Mouse (Mus musculus): Measurements from ENCODE around the gene Tfr2. TPM values are rescaled to one million over a fixed set of nuclear protein-coding genes. Genes with fewer than 3 reads are reported as not detected.

Tfr2 gene
- total RNA-seq, 2 experiments from 2014 or later = 0.95 to 1.1 TPM

DNA sequence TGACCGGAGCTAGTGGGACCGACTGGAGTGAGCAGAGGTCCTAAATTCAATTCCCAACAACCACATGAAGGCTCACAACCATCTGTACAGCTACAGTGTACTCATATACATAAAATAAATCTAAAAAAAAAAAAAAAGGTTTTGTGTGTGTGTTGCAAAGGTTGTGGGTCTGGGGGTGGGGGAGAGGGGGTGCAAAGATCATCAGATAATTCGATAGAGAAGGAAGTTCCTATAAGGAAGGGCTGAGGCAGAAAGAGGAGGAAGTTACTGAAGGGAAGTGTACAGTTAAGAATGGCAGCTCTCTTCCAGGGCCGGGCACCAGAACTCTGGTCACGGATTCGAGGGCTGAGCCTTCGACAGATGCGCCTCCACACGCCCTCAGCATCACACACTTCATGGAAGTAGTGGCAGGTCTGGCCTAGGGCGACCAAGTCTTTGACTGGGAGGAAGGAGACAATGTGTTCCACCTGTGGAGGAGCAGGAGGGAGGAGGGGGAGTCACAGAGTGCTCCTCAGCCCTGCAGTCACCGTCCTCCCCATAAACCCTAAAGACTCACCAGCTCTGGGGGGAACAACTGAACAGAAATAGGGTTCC lies 54.4 kb downstream of the Tfr2 start:
- no peak for DNase-seq

DNA sequence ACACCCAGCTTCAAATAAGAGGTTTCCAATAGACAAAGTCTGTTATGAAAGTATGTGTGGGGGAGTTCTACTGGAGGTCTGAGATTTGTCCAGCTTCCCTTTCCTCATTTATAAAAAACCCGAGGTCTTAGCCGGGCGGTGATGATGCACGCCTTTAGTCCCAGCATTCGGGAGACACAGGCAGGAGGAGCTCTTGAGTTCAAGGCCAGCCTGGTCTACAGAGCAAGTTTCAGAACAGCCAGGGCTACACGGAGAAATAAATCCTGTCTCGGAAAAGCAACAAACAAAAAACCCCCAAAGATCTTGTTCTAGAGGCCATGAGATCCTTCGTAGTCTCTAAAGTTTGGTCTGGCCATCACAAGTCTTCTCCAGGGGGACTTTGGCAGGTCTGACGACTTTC lies 58.4 kb downstream of the Tfr2 start:
- peak; percentile 59 to 64 for DNase-seq

DNA sequence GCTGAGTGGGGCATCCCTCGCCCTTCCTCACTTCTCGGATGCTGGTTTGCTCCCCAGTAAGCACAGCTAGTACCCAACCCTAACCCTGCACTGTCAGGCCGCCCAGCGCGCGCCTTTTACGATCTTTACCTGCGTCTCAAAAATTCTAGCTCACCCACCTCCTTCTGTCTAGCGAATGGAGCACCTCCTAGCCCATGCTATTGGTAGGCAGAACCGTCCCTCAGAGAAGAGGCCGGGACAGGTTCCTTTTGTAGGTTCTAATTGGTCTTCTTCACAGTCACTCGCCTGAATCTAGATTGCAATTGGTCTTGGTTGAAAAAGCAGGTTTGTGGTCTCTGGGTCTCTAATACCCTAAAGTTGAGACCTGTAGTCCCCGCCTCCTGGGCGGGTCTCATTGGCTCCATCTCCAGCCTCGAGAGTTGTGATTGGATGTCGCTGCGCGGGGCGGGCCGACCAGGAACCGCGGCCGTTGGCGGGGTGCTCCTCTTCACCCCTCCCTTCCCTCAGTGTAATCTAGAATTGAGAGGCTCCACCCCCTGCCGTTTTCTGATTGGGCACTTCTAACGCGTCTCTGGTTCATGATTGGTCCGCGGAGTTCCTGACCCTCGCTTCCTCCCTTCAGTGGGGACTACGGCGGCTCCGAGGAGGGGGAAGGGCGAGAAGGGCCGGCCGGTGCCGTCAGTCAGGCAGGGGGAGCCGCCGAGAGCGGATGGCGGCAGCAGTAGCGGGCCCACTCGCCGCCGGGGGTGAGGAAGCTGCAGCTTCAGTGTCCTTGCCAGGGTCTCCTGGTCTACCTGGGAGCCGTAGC lies 59.1 kb downstream of the Tfr2 start, which contains the start of the genes Fbxo24, Lrch4 and Gm20605:
Gene Fbxo24 (minus strand): TSS at position 505 of the 808 bp plus-strand sequence.
Gene Lrch4 (plus strand): TSS at position 624 of the 808 bp plus-strand sequence.
Gene Gm20605 (plus strand): TSS at position 678 of the 808 bp plus-strand sequence.
- DNase-seq = peak; percentile 99

DNA sequence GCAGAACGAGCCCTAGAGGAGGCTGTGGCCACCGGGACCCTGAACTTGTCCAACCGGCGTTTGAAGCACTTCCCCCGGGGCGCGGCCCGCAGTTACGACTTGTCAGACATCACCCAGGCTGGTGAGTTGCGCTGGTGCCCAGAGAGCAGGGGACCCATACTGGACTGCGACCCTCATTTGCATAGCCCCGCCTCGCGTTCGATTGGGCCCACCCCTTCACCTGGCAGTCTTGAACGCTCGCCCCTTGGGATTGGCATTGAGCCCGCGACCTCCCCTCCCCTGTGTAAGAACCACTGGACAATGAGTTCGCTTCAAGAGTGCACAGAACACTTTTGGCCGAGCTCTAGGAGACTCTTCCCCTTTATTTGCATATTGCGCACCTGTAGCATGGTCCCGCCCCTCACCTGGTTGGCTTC lies 59.7 kb downstream of the Tfr2 start:
- DNase-seq = no peak

DNA sequence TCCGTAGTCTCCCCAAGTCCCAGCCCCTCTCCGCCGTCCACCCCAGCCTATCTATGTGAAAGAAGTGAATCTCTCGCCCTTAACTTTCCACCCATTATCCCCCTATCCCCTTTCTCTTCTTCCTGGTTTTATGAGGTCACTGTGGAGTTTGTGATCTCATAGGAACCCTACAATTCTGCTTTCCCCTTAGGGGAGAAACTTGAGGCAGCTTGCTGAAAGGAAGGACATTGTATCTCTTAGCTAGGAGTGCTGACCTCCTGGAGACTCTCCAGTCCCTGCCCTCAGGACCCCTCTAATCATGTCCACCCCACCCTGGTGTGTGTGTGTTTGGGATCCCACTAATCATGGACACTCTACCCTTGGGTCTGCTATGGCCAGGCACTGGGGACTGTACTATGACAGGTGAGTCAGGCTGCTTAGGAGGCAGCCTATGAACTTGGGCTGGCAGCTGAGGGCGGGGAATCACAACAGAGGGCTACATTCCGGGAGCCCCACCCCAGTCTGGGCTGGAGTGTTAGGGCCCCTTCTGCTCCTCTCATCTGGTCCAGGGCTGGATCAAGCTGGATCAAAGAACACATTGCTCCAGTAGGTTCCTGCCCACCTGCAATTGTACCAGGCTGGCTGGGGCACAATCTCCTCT lies 60.4 kb downstream of the Tfr2 start:
- DNase-seq = no peak

- DNase-seq = no peak
Observed at GRCm38 (mm10) chr5:137630602-137631001, 61.0 kb downstream of the Tfr2 start.

- DNase-seq = no peak
Observed at GRCm38 (mm10) chr5:137631171-137631570, 61.5 kb downstream of the Tfr2 start.

DNA sequence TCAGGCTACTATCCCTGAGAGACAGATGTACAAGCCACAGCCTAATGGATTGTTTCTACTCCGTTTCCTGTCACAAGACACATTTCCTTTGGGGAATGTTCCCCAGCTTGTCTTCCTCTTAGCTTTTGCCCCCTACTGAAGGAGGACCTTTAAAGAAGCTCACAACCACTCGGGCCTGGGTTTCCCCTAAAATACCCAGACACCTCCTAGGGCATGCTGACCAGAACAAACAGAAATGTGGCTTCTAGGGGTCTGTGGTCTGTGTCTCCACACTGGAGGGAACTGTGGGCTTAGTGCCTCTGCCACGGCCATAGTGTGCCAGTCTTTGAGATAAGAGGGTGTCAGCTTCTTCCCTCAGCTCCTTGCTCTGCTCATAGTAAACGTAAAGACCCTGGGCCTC lies 62.0 kb downstream of the Tfr2 start:
- no peak for DNase-seq

GRCm38 (mm10) chr5:137633397-137634084 lies 63.9 kb downstream of the Tfr2 start:
- DNase-seq = no peak

Small RNA genes within 50 kb of the gene (microRNA-seq; reads per million reads assigned to microRNA genes)
- gene Mir6418 = 1.00 reads per million

Other genes with a start within 250 kb of the Tfr2 start
- 10 to 100 TPM in 1 of 2 experiments, 1 to 10 TPM in 1; 8.0 to 11.5 TPM for gene Slc12a9, start 236.2 kb upstream of the Tfr2 start, total RNA-seq (2021)
- 10 to 100 TPM; 59.4 to 60.6 TPM for gene Ephb4, start 219.7 kb upstream of the Tfr2 start, total RNA-seq (2021)
- under 1 TPM in 1 of 2 experiments, not detected in 1; 0.03 TPM for gene Zan, start 92.8 kb upstream of the Tfr2 start, total RNA-seq (2021)
- gene Pop7, start 67.3 kb upstream of the Tfr2 start, total RNA-seq (2021) = 10 to 100 TPM; 25.6 to 27.0 TPM
- 10 to 100 TPM; 32.0 to 32.8 TPM for gene Gigyf1, start 51.3 kb upstream of the Tfr2 start, total RNA-seq (2021)
- not detected for gene Epo, start 36.6 kb upstream of the Tfr2 start, total RNA-seq (2021)
- 100 to 1,000 TPM; 544 to 638 TPM for gene Gnb2, start 36.3 kb upstream of the Tfr2 start, total RNA-seq (2021)
- gene Actl6b, start 16.3 kb upstream of the Tfr2 start, total RNA-seq (2021) = 1 to 10 TPM; 2.6 to 3.3 TPM
- 10 to 100 TPM; 45.6 to 47.8 TPM for gene Mospd3, start 31.2 kb downstream of the Tfr2 start, total RNA-seq (2021)
- gene Pcolce, start 43.9 kb downstream of the Tfr2 start, total RNA-seq (2021) = 100 to 1,000 TPM; 874 to 904 TPM
- 1 to 10 TPM in 1 of 2 experiments, under 1 TPM in 1; 0.93 to 1.7 TPM for gene Fbxo24, start 59.2 kb downstream of the Tfr2 start, total RNA-seq (2021)
- gene Lrch4, start 59.3 kb downstream of the Tfr2 start, total RNA-seq (2021) = 10 to 100 TPM; 23.5 to 36.1 TPM
- 1 to 10 TPM; 7.9 to 9.6 TPM for gene Gm20605, start 59.3 kb downstream of the Tfr2 start, total RNA-seq (2021)
- 1 to 10 TPM; 1.9 to 7.8 TPM for gene Sap25, start 71.5 kb downstream of the Tfr2 start, total RNA-seq (2021)
- 1 to 10 TPM; 4.8 to 6.2 TPM for gene Irs3, start 75.9 kb downstream of the Tfr2 start, total RNA-seq (2021)
- gene Agfg2, start 114.9 kb downstream of the Tfr2 start, total RNA-seq (2021) = 10 to 100 TPM; 30.4 to 30.6 TPM
- gene Nyap1, start 171.8 kb downstream of the Tfr2 start, total RNA-seq (2021) = 1 to 10 TPM; 3.1 to 3.2 TPM
- gene Tsc22d4, start 175.9 kb downstream of the Tfr2 start, total RNA-seq (2021) = 10 to 100 TPM; 79.5 to 84.6 TPM
- gene Ppp1r35, start 209.0 kb downstream of the Tfr2 start, total RNA-seq (2021) = 10 to 100 TPM; 24.6 to 28.4 TPM
- gene Mepce, start 217.8 kb downstream of the Tfr2 start, total RNA-seq (2021) = 10 to 100 TPM; 52.0 to 56.4 TPM
- 1 to 10 TPM; 2.3 to 3.0 TPM for gene Zcwpw1, start 218.0 kb downstream of the Tfr2 start, total RNA-seq (2021)

Data from adrenal gland, postnatal 36 days (tissue).